Mouse (Mus musculus): Measurements from ENCODE around the gene Herc2. TPM values are rescaled to one million over a fixed set of nuclear protein-coding genes. Genes with fewer than 3 reads are reported as not detected.
A peak's percentile ranks its signal among the peaks of the same experiment; 100 is the strongest.

Herc2 gene
- polyA plus RNA-seq, 1 experiment from 2014 or later: 37.6 TPM

DNA sequence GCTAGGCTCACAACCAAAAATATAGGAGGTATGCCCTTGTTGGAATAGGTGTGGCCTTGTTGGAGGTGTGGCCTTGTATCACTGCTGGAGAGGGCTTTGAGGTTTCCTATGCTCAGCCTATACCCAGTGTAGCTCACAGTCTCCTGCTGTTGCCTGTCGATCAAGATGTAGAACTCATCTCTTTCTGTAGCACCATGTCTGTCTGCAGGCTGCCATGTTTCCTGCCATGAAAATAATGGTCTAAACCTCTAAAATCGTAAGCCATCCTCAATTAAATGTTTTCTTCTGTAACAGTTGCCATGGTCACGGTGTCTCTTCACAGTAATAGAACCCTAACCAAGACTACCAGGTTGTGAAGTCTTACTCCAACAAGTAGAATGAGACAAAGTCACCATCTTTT is 26.4 kb upstream of the Herc2 start:
- Histone ChIP-seq H3K4me3 (no peak overlapping the region), H3K9ac (replicated peaks) (no peak overlapping the region), H3K4me1 (peaks cover 2% of the 10 kb centered on the region; the same call in 1 of the 2 replicates), H3K36me3 (no peaks in the 10 kb centered on the region), H3K9me3 (no peaks in the 10 kb centered on the region), H3K4me2 (replicated peaks) (no peak overlapping the region), H3K27ac (replicated peaks) (no peak overlapping the region), H3K27me3 (no peaks in the 10 kb centered on the region)
- no peak for ATAC-seq (ENCODE audit: low FRiP score, low read depth)
- 90% methylated on average over 3 of the region's 3 CpGs for WGBS

- 0 out of 2 replicates have a peak, but pooled peaks have one; percentile 6 for ATAC-seq (ENCODE audit: low FRiP score, low read depth)
- Histone ChIP-seq H3K4me1 (no peaks in the 10 kb centered on the region), H3K9ac (replicated peaks) (no peak overlapping the region), H3K4me2 (replicated peaks) (no peak overlapping the region), H3K9me3 (no peaks in the 10 kb centered on the region), H3K36me3 (no peaks in the 10 kb centered on the region), H3K27me3 (no peaks in the 10 kb centered on the region), H3K27ac (replicated peaks) (no peak overlapping the region), H3K4me3 (no peak overlapping the region)
- WGBS: 18% methylated on average over 5 of the region's 5 CpGs
Observed at GRCm38 (mm10) chr7:56042353-56042752, 7.6 kb upstream of the Herc2 start.

DNA sequence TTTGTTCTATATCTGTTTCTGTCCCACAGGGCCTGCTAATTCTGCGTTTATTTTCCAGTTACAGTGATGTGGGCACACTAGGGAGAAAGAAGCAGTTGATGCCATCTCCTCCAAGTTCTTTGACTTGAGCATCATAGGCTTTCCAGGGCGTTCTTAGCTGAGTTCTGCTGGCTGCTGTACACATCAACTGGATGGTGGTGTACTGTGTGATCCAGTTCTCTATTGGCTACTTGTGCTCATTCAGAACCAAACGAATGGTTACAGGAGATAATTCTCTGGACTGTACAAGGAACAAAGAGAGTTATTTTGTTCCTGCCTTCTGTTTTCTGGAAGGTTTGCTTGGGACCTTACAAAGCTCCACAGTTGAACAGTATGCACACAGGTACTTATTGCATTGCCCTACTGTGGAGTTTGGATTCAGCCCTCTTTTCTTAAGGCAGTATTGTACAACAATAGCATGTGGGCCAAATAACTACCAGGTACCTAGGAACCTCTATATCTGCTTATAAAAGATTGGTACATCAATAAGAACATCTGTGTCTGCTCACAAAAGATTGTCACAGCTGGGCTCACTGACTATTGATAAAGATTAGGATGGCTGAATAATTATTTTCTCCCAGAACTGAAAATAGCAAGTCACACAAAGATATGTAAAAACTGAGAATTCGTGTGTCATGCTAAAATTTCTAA is 6.3 kb upstream of the Herc2 start:
- H3K36me3 ChIP-seq: no peaks in the 10 kb centered on the region
- H3K4me2 ChIP-seq (replicated peaks): no peak overlapping the region
- no peak for ATAC-seq (ENCODE audit: low FRiP score, low read depth)
- no peaks in the 10 kb centered on the region; the same call in 1 of the 2 replicates for H3K4me1 ChIP-seq
- H3K27ac ChIP-seq (replicated peaks): no peak overlapping the region
- H3K4me3 ChIP-seq: no peak overlapping the region
- H3K9ac ChIP-seq (replicated peaks): no peak overlapping the region
- WGBS: 72% methylated on average over 4 of the region's 4 CpGs
- no peaks in the 10 kb centered on the region for H3K27me3 ChIP-seq
- no peaks in the 10 kb centered on the region for H3K9me3 ChIP-seq

DNA sequence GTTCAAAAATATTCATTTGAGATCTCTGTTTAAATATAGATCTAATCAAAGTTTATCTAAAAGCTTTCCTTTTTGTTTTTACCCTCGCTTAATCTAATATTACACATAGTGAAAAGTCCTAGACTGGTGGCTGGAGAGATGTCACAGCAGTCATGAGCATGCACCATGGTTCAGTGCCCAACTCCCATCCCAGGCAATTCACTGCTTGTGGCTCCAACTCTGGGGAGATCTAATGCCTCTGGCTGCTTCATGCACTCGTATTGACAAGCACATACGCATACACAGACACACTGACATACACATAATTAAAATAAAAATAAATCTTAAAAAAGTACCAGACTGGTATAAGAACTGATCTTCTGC is 5.7 kb upstream of the Herc2 start:
- H3K4me1 ChIP-seq: peaks cover 4% of the 10 kb centered on the region; the same call in 1 of the 2 replicates
- H3K9me3 ChIP-seq: no peaks in the 10 kb centered on the region
- no peak overlapping the region for H3K27ac ChIP-seq (replicated peaks)
- no peak overlapping the region for H3K9ac ChIP-seq (replicated peaks)
- no peaks in the 10 kb centered on the region for H3K27me3 ChIP-seq
- WGBS: 83% methylated on average over 3 of the region's 3 CpGs
- ATAC-seq (ENCODE audit: low FRiP score, low read depth): no peak
- no peak overlapping the region for H3K4me3 ChIP-seq
- no peak overlapping the region for H3K4me2 ChIP-seq (replicated peaks)
- no peaks in the 10 kb centered on the region for H3K36me3 ChIP-seq

- Histone ChIP-seq H3K36me3 (no peaks in the 10 kb centered on the region), H3K9ac (replicated peaks) (no peak overlapping the region), H3K27ac (replicated peaks) (no peak overlapping the region), H3K4me2 (replicated peaks) (no peak overlapping the region), H3K9me3 (no peaks in the 10 kb centered on the region), H3K4me1 (peaks cover 15% of the 10 kb centered on the region), H3K4me3 (no peak overlapping the region), H3K27me3 (no peaks in the 10 kb centered on the region)
- ATAC-seq (ENCODE audit: low FRiP score, low read depth): no peak
- WGBS: 77% methylated on average over 1 of the region's 1 CpGs
Observed at GRCm38 (mm10) chr7:56047178-56047577, 2.8 kb upstream of the Herc2 start.

- Histone ChIP-seq H3K27ac (replicated peaks) (peak overlapping the region; percentile 90), H3K4me1 (peaks cover 15% of the 10 kb centered on the region), H3K4me2 (replicated peaks) (peak overlapping the region; percentile 80), H3K9me3 (no peaks in the 10 kb centered on the region), H3K9ac (replicated peaks) (peak overlapping the region; percentile 88), H3K27me3 (no peaks in the 10 kb centered on the region), H3K4me3 (peak overlapping the region; percentile 84), H3K36me3 (no peaks in the 10 kb centered on the region)
- under 1% methylated on average over 18 of the region's 18 CpGs for WGBS
- ATAC-seq (ENCODE audit: low FRiP score, low read depth): peak; percentile 48
Observed at GRCm38 (mm10) chr7:56050487-56050911, 503 bp downstream of the Herc2 start.

- no peak for ATAC-seq (ENCODE audit: low FRiP score, low read depth)
- no peak overlapping the region for H3K27ac ChIP-seq (replicated peaks)
- H3K4me1 ChIP-seq: peaks cover 15% of the 10 kb centered on the region
- H3K27me3 ChIP-seq: no peaks in the 10 kb centered on the region
- no peak overlapping the region for H3K9ac ChIP-seq (replicated peaks)
- H3K9me3 ChIP-seq: no peaks in the 10 kb centered on the region
- H3K4me3 ChIP-seq: no peak overlapping the region
- H3K36me3 ChIP-seq: peaks cover 13% of the 10 kb centered on the region
- no peak overlapping the region for H3K4me2 ChIP-seq (replicated peaks)
Observed at GRCm38 (mm10) chr7:56052996-56053395, 3.0 kb downstream of the Herc2 start.

GRCm38 (mm10) chr7:56055338-56055737 is 5.3 kb downstream of the Herc2 start:
- H3K4me3 ChIP-seq: no peak overlapping the region
- peaks cover 13% of the 10 kb centered on the region for H3K36me3 ChIP-seq
- no peak overlapping the region for H3K9ac ChIP-seq (replicated peaks)
- H3K4me2 ChIP-seq (replicated peaks): no peak overlapping the region
- ATAC-seq (ENCODE audit: low FRiP score, low read depth): no peak
- H3K27ac ChIP-seq (replicated peaks): no peak overlapping the region
- H3K4me1 ChIP-seq: peaks cover 10% of the 10 kb centered on the region
- 93% methylated on average over 3 of the region's 3 CpGs for WGBS
- no peaks in the 10 kb centered on the region for H3K9me3 ChIP-seq
- no peaks in the 10 kb centered on the region for H3K27me3 ChIP-seq

DNA sequence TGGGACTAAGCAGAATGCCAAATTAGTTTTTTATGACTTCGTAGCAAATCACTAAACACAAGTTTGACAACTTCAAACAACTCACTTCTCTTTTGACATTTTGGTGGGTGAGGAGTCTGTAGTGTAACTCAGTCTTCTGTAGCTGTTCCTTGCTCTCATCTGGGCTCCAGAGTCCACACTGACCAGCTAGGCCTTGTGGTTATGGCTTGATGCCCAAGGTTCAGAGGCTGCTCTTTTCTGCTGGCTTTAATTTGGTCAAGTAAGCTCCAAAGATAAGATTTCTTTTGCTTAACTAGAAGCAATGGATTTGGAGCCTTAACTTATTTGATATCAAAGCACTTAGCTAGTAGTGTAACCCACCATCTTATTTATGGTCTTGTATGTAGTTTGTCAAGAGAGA is 14.9 kb downstream of the Herc2 start:
- Histone ChIP-seq H3K9ac (replicated peaks) (no peak overlapping the region), H3K9me3 (no peaks in the 10 kb centered on the region), H3K27ac (replicated peaks) (no peak overlapping the region), H3K36me3 (peaks cover 5% of the 10 kb centered on the region), H3K27me3 (no peaks in the 10 kb centered on the region), H3K4me2 (replicated peaks) (no peak overlapping the region), H3K4me3 (no peak overlapping the region), H3K4me1 (no peaks in the 10 kb centered on the region)
- no peak for ATAC-seq (ENCODE audit: low FRiP score, low read depth)
- 94% methylated on average over 1 of the region's 1 CpGs for WGBS

GRCm38 (mm10) chr7:56066136-56066535 is 16.1 kb downstream of the Herc2 start:
- Histone ChIP-seq H3K4me3 (no peak overlapping the region), H3K4me2 (replicated peaks) (no peak overlapping the region), H3K36me3 (peaks cover 5% of the 10 kb centered on the region), H3K27me3 (no peaks in the 10 kb centered on the region), H3K4me1 (no peaks in the 10 kb centered on the region), H3K27ac (replicated peaks) (no peak overlapping the region), H3K9ac (replicated peaks) (no peak overlapping the region), H3K9me3 (no peaks in the 10 kb centered on the region)
- no peak for ATAC-seq (ENCODE audit: low FRiP score, low read depth)
- WGBS: 94% methylated on average over 2 of the region's 2 CpGs

GRCm38 (mm10) chr7:56066634-56067033 is 16.6 kb downstream of the Herc2 start:
- no peaks in the 10 kb centered on the region for H3K4me1 ChIP-seq
- no peak overlapping the region for H3K4me2 ChIP-seq (replicated peaks)
- no peak for ATAC-seq (ENCODE audit: low FRiP score, low read depth)
- H3K9me3 ChIP-seq: no peaks in the 10 kb centered on the region
- 92% methylated on average over 1 of the region's 1 CpGs for WGBS
- no peak overlapping the region for H3K9ac ChIP-seq (replicated peaks)
- H3K4me3 ChIP-seq: no peak overlapping the region
- H3K27me3 ChIP-seq: no peaks in the 10 kb centered on the region
- H3K36me3 ChIP-seq: peaks cover 3% of the 10 kb centered on the region
- no peak overlapping the region for H3K27ac ChIP-seq (replicated peaks)

DNA sequence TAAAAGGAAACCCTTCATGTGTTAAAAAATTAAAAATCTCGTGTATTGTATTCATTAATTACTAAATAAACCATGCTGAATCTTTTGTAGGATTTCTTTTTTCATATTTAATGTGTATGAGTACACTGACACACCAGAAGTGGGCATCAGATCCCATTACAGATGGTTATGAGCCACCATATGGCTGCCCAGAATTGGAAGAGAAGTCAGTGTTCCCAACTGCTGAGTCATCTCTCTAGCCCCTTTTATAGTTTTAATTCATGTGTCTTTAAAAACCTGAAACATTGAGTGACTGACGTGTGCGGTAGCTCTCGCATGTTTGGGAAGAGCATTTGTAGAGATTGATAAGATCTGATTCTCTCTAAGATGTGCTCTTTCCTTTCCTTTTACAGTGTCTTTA is 21.7 kb downstream of the Herc2 start:
- H3K9ac ChIP-seq (replicated peaks): no peak overlapping the region
- H3K36me3 ChIP-seq: peaks cover 12% of the 10 kb centered on the region; the same call in 1 of the 2 replicates
- 93% methylated on average over 4 of the region's 4 CpGs for WGBS
- H3K4me1 ChIP-seq: no peaks in the 10 kb centered on the region
- H3K4me3 ChIP-seq: no peak overlapping the region
- H3K27me3 ChIP-seq: no peaks in the 10 kb centered on the region
- H3K27ac ChIP-seq (replicated peaks): no peak overlapping the region
- H3K9me3 ChIP-seq: no peaks in the 10 kb centered on the region
- no peak overlapping the region for H3K4me2 ChIP-seq (replicated peaks)
- ATAC-seq (ENCODE audit: low FRiP score, low read depth): no peak

DNA sequence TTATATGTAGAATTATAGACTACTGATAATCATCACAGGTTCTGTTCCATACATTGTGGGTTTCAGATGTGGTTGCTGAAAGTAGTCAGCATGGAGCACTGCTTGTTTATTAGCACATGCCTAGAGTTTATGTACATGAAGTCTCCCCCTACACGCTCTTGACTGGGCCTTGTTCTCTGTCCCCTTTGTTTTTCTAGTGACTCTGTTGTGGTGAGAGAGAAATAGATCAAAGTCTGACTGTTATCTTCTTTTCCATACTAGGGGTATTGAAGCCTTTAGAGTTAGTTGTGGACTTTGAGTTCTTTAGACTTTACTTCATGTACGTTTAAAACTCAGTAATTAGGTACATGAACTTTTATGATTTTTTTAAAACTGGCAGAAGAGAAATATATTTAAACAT is 33.0 kb downstream of the Herc2 start:
- Histone ChIP-seq H3K9ac (replicated peaks) (no peak overlapping the region), H3K9me3 (no peaks in the 10 kb centered on the region), H3K4me1 (no peaks in the 10 kb centered on the region), H3K27ac (replicated peaks) (no peak overlapping the region), H3K4me2 (replicated peaks) (no peak overlapping the region), H3K36me3 (peaks cover 19% of the 10 kb centered on the region), H3K27me3 (no peaks in the 10 kb centered on the region), H3K4me3 (no peak overlapping the region)
- ATAC-seq (ENCODE audit: low FRiP score, low read depth): no peak
- WGBS: 90% methylated on average over 2 of the region's 2 CpGs

All from midbrain, embryonic 12.5 days (tissue).